Mouse (Mus musculus): ENCODE data around the gene Ntm.

The Ntm gene

DNA sequence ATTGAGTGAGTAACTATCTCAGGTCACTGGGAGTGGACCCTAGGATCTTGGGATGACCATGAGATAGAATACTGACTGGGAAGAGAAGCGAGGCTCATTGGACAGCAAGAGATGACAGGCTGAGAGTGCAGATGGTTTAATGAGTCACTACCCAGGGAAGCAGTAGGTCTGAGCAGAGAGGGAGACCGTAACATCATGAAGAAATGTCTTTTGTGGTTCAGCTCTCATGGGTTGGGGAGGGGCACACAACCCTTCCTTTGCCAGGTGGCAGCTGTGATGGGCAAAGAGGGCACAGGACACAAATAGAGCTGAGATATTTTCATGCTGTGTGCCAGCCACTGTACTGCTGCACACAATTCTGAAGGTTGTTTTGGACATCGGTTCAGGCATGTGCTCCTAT, 724.0 kb downstream of the Ntm start:
- no peak for DNase-seq (ENCODE audit: low spot score)

DNA sequence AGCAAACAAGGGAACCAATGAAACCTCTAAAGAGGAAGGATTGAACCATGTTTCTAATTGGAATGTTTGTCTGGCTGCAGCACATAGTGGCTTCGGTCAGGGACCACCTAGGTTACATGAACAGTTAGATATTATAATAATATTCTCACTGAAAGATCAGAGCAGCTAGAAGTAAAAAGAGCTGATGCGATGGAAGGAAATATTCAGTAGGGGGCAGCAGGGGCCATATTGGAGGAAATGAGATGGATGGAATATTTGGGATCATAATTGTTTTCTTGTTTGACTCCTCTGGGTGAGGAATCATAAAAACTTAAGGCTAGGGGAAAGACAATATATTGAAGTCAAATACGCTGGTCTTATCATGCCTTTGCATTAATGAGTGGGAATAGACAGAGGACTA, 726.2 kb downstream of the Ntm start:
- DNase-seq (ENCODE audit: low spot score) = no peak

DNA sequence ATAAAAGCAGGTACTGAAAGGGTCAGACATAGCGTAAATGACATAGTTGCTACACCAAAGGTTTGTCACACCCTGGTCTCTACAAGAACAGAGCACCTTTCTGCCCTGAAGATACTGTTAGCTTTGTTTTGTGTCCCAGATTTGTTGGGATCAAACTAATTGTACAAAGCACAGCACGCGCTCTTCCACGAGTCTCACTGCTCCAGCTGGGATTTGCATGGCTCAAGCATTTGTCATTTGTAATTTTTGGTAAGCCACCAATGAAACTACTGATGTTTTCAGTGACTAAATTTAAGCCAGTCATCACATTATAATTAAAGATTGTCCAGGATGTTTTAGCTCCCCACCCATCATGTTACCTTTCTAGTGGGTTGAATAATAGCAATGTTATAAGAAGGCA, 735.2 kb downstream of the Ntm start:
- no peak for DNase-seq (ENCODE audit: low spot score)

GRCm38 (mm10) chr9:29222915-29223545, 739.9 kb downstream of the Ntm start:
- no peak for DNase-seq (ENCODE audit: low spot score)

DNA sequence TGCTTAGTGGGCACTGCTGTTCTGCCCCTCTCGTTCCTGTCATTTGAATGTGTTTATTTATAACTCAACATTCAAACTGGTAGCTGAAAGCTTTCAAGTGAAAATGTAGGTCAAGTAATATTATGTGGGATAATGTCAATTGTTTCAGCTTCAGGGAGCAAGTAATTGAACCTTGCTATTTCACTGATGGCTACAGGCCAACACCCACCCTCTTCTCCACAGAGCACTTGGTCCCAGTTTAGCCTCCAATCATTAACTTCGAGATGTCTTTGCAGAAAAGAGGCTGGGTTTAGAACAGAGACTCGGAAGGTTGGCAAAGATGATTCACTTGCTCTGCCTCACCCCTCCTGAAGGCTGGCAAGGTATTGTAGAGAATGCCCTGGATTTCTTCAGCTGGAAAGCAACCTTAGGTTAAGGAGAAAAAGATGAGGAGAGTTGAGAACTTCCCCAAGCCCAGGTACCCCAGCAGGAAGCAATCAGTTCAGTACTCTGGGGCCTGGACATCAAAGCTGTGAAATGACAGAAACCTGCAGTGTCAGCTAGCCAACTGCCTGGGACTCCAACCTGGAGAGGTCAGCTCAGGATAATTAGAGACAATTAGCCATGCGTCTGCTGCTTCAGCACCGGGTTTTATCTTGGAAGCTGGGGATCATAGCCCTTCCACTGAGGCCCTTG, 741.9 kb downstream of the Ntm start:
- DNase-seq (ENCODE audit: low spot score) = no peak

DNA sequence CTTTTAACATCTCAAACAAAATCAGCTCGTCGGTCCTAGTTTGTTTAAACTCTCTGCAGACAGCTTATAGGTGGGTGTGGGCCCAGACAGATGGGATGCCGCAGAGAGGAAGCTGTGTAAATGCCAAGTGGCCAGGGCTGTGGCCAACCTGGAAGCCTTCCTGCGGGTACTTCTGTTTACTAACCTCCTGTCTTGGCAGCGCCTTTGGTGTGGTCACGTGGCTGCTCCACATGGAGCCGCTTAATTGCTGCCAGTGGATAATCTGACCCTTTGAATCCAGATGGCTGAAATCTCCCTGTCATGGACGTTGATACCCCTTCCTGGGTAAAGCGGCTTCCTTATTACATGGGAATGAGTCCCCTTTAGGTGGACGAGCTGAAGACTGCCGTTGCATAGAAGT, 742.4 kb downstream of the Ntm start:
- DNase-seq (ENCODE audit: low spot score) = no peak

- no peak for DNase-seq (ENCODE audit: low spot score)
These were observed 745.0 kb downstream of the Ntm start for GRCm38 (mm10) chr9:29217951-29218350.

GRCm38 (mm10) chr9:29216528-29216927, 746.4 kb downstream of the Ntm start:
- DNase-seq (ENCODE audit: low spot score) = no peak

DNA sequence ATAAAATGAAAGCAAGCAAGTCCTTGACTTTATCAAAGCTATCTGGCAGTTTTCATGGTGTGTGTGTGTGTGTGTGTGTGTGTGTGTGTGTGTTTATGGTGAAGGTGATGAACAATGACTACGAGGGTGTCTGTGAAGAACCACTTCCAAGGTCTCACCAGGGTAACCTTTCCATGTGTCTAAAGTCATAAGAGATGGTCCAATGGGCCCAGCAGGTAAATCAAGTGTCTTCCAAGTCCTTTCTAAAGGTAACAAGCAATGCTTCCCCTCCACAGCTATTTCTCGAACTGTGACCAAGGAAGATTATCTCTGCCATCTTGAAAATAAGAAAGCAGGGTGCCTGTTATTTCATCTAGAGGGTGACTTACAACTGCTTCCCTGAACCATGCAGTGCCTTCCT, 747.1 kb downstream of the Ntm start:
- DNase-seq (ENCODE audit: low spot score) = no peak

DNA sequence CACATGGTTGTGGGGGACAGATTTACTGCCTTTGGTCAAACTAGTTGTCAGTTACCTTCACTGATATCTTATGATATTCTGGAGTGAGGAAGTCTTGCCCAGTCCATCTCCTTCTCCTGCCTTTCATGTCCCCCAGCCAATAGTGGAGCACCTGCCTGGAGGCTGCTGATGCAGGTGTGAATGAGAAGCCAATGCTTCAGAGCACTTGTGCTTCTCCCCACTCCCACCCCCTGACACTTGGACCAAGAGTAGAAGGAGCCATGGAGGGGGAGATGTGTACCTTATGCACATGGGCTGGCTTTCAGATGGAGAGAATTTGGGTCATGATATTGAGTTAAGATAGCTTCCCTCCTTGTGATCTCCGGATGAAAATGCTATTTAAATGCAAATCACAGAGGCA, 747.7 kb downstream of the Ntm start:
- no peak for DNase-seq (ENCODE audit: low spot score)

DNA sequence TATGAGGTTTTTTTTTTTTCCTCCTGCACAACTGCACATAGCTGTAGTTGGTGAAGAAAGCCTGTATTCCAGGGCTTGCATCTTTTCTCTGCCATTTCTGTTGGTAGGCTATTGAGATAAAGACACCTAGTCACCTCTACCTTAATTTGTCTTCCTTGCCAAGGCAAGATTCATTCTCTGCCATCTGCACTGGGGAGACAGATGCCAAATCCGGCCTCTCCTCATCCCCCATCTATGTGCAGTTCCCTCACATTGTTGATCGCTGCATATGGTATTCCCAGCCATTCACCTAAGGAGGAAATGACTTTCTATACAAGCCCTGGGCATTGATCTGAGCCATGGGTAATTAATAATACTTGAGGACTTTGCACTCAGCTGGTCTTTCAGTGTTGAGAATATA, 753.7 kb downstream of the Ntm start:
- no peak for DNase-seq (ENCODE audit: low spot score)

DNA sequence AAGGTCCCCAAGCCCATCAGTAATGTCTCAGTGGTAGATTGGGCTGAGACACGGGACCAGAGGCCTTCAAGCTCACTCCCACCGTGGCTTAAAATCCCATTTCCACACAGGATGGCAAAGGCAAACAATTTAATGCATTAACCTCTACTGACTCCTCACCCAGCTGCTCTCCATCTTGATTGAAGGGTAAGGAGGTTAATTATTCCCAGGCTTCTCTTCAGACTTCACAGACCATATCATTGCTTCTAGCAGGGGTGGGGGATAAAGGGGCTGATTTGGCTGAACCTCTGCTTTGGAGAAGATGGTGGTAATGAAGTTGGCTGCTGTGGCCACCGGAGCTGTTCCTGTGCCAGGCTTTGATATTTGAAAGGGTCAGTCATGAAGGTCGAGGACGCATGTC, 754.8 kb downstream of the Ntm start:
- no peak for DNase-seq (ENCODE audit: low spot score)

DNA sequence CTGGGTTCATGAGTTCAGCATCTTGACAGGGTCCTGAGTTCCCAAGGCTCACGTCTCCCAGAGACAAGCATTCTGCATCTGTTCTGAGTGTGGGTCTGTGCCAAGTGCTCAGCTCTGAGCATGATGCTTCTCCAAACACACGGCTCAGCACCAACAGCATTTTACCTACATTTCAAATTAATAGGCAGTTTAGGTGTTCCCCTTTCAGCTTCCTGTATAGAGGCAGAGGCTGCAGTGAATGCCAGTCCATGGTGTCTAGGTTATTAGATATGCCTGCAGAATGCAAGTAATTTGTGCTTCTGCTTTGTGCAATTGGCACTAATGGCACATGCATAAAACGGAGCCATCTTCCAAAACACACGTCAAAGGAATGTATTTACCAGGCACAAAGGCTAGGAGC, 757.3 kb downstream of the Ntm start:
- DNase-seq (ENCODE audit: low spot score) = no peak

GRCm38 (mm10) chr9:29202196-29202595, 760.7 kb downstream of the Ntm start:
- DNase-seq (ENCODE audit: low spot score) = no peak

- peak; percentile 21 for DNase-seq (ENCODE audit: low spot score)
These were observed 761.5 kb downstream of the Ntm start for GRCm38 (mm10) chr9:29201163-29202053.

DNA sequence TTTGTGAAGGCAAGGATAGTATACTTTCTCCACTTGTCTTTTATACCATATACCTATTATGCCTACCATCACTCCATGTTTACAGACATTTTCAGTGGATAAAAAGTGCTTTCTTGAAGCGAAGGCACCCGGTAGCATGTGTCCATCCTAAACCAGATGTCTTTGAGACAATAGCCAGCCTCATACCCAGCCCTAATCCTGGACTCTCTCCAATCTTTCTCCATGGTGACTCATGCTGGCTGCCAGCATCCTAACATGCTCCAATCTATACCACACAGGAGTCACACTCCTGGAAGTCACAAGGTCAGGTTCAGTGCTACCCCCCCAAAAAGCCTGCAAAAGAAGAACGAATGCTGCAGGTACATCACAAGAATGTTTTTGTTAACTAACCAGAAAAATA, 765.9 kb downstream of the Ntm start:
- no peak for DNase-seq (ENCODE audit: low spot score)

DNA sequence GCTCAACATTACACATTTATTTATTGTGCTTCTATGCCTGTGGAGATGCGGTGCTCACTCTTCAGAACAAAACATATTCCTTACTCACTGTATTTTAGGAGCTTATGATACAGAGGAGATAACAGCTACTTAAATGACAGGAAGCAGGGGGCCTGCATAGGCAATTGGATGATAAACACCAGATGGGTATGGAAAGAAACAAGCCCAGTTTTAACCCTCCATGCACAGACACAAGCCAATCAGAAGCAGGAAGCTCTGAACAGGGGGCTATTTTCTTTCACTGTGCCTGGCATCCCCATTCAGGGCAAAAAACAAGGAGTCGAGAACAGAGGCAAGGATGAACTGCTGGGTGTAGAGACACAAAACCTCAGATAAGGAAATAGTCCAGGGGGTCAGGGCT, 768.7 kb downstream of the Ntm start:
- DNase-seq (ENCODE audit: low spot score) = no peak

- DNase-seq (ENCODE audit: low spot score) = no peak
These were observed 779.9 kb downstream of the Ntm start for GRCm38 (mm10) chr9:29183011-29183410.

DNA sequence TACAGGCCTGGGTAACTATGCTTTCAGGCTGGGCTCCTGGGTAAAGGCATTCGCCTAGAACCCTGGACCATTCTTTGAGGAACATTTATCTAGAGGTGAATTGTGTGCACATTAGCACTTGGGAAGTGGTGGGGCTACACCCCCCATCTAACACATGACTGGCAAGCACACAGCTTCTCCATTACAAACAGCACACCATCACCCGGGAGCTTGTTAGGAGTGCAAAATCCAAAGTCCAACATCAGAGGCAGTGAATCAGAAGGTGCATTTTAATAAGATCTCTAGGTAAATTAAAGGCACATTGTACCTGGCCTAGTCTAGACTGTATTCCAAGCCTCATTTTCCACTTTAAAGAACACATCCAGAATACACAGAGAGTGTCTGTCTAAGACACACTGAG, 781.3 kb downstream of the Ntm start:
- no peak for DNase-seq (ENCODE audit: low spot score)

DNA sequence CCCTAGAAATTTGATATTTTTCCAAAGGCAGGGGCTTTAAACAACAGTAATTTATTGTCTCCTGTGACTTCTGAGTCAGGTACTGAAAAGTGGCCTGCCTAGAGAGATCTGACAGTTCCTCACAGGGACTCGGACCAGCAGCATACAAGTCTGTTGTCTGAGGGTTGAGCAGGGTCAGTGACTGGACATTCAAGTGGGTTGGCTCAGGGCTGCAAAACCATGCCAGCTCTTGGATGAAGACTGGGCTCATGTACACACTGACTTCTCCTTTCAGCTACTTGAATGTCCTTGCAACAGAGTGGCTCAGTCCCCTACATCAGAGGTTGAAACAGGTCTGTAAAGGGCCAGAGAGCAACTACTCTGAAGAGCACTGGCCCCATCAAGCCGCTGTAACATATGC, 797.2 kb downstream of the Ntm start:
- DNase-seq (ENCODE audit: low spot score) = no peak

DNA sequence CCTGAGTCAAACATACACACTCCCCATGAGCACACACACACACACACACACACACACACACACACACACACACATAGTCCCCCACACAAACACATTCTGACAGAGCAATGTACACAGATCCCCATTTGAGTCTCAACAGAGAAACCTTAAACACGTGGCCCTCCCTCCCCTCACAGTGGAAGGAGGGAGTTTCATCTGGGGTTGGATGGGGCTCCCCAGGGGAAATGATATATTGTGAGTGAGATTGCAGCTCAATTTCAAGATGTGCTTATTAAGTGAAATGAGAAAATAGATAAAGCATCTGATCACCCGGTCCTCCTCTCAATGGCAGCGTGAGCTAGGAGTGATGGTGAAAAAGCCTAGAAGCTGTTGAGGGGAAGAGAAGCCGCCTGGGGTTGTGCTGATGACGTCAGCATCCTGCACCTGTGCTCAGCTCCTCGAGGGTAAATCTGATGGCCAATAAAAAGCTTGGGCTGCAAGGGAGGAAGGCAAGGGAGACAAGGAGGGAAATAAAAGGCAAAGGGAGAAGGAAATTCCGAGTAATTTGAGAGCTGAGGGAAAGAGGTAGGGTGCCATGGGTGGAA, 801.8 kb downstream of the Ntm start:
- DNase-seq (ENCODE audit: low spot score) = no peak

DNA sequence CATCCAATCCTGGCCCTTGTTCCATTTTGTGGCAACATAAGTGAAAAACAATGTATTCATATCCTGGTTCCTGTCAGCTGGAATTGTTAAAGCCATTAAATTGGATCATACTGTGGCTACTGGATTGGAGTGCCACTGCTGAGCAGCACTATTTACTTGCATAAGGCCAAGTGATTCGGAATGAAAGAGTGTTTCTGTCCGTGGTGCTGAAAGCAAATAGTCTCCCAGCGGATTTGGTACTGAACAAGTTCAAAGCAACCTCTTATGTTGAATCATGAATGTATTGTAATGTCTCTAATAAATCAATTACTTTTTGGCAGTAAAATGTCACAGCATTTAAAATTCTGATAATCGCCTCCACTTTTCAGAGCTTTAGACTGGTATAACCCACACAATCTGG, 817.0 kb downstream of the Ntm start:
- DNase-seq (ENCODE audit: low spot score) = peak; percentile 46

DNA sequence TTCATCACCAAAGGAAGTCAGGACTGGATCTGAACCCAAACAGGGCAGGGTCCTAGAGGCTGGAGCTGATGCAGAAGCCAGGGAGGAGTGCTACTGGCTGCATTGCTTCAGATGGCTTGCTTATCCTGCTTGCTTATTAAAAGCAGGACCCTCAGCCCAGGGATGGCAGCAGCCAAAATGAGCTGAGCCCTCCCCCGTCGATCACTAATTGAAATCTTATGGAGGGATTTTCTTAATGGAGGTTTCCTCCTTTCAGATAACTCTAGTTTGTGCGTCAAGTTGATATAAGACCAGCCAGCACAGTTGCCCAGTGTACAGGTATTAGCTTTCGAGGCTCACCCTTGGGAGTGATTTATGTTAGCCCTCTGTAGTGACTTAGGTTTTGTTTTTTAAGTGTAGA, 826.9 kb downstream of the Ntm start:
- no peak for DNase-seq (ENCODE audit: low spot score)

Data from ovary, postnatal 14 days (tissue).